ENCODE assay signal across 23 mouse cellular contexts in genomic region chr17:47296709-47297450, GRCm38 (mm10).
DNase-seq lines count a peak whose midpoint lies in the region; ATAC-seq and TF ChIP-seq lines count a peak whose summit lies in the region.
"Had no signal": no experiment of that assay in that cellular context is flagged by ENCODE, and none has a peak within 500 bp of the region (broad histone marks: within the 10 kb centered on the region; RNA-seq: fewer than 3 reads in every experiment).

No protein-coding gene starts in this region.

- no peaks in the 10 kb centered on the region for H3K27me3 ChIP-seq in liver, embryonic 13.5 days
- H3K27me3 ChIP-seq in liver, embryonic 12.5 days (replicated peaks), result no peaks in the 10 kb centered on the region
- H3K27me3 ChIP-seq in intestine, postnatal 0 days (replicated peaks; ENCODE audit: control insufficient read depth, insufficient read depth, low read length), result no peaks in the 10 kb centered on the region
- H3K27me3 ChIP-seq: CH12.LX; forebrain, embryonic 12.5 days; limb, embryonic 12.5 days; liver, embryonic 15.5 days had no signal

- no peak overlapping the region for H3K9ac ChIP-seq in liver, embryonic 13.5 days
- H3K9ac ChIP-seq in liver, embryonic 12.5 days, result no peak overlapping the region
- H3K9ac ChIP-seq in intestine, postnatal 0 days (ENCODE audit: low read depth, low read length), result no peak overlapping the region
- H3K9ac ChIP-seq: forebrain, embryonic 12.5 days; limb, embryonic 12.5 days; liver, embryonic 15.5 days had no signal

- no peak overlapping the region for H3K4me2 ChIP-seq in liver, embryonic 13.5 days
- H3K4me2 ChIP-seq in liver, embryonic 12.5 days, result no peak overlapping the region
- no peak overlapping the region for H3K4me2 ChIP-seq in intestine, postnatal 0 days (replicated peaks; ENCODE audit: low read depth)
- H3K4me2 ChIP-seq: forebrain, embryonic 12.5 days; limb, embryonic 12.5 days; liver, embryonic 15.5 days had no signal

- no peaks in the 10 kb centered on the region for H3K36me3 ChIP-seq in liver, embryonic 13.5 days
- H3K36me3 ChIP-seq in liver, embryonic 12.5 days, result no peaks in the 10 kb centered on the region
- H3K36me3 ChIP-seq in intestine, postnatal 0 days (ENCODE audit: control insufficient read depth, insufficient read depth), result no peaks in the 10 kb centered on the region
- H3K36me3 ChIP-seq: forebrain, embryonic 12.5 days; liver, embryonic 15.5 days had no signal

- WGBS in liver, embryonic 13.5 days (ENCODE audit: insufficient replicate concordance), result 76% methylated on average over 9 of the region's 9 CpGs
- WGBS in liver, embryonic 12.5 days (ENCODE audit: insufficient replicate concordance), result 75% methylated on average over 9 of the region's 9 CpGs
- WGBS in intestine, postnatal 0 days, result 64% methylated on average over 9 of the region's 9 CpGs

- DNase-seq in adrenal gland, adult 2 months, result peak; percentile 84
- no peak for DNase-seq in adrenal gland, postnatal 10 days
- DNase-seq in liver, embryonic 13.5 days, result no peak
- DNase-seq in 3T3-L1 (ENCODE audit: low read depth, low spot score), result peak; percentile 60
- no peak for DNase-seq in neural tube, embryonic 10.5 days (ENCODE audit: extremely low spot score, low spot score)
- no peak for DNase-seq in thymus, postnatal 25 days
- DNase-seq: cerebellum, adult 18-20 months; gastrocnemius, postnatal 10 days; heart, adult 11 months; kidney, adult 2 months; kidney, postnatal 14 days; layer of hippocampus, adult 9-11 months; lung, postnatal 4 days; right cerebral cortex, postnatal 4 days; thymus, postnatal 14 days had no signal

- H3K27ac ChIP-seq in liver, embryonic 13.5 days, result peak overlapping the region; percentile 32; the same call in 1 of the 2 replicates
- no peak overlapping the region for H3K27ac ChIP-seq in liver, embryonic 12.5 days
- no peak overlapping the region for H3K27ac ChIP-seq in intestine, postnatal 0 days (ENCODE audit: low read depth, low read length)
- H3K27ac ChIP-seq: forebrain, embryonic 12.5 days; hindbrain, postnatal 0 days; limb, embryonic 12.5 days; liver, embryonic 15.5 days; midbrain, embryonic 10.5 days had no signal

- H3K9me3 ChIP-seq in liver, embryonic 13.5 days (replicated peaks), result no peaks in the 10 kb centered on the region
- no peaks in the 10 kb centered on the region for H3K9me3 ChIP-seq in liver, embryonic 12.5 days (replicated peaks)
- H3K9me3 ChIP-seq in intestine, postnatal 0 days (ENCODE audit: control insufficient read depth), result no peaks in the 10 kb centered on the region
- H3K9me3 ChIP-seq: forebrain, embryonic 12.5 days; limb, embryonic 12.5 days; liver, embryonic 15.5 days; midbrain, embryonic 10.5 days had no signal

- H3K4me1 ChIP-seq in liver, embryonic 13.5 days (replicated peaks), result peaks cover 48% of the 10 kb centered on the region
- peaks cover 52% of the 10 kb centered on the region for H3K4me1 ChIP-seq in liver, embryonic 12.5 days
- H3K4me1 ChIP-seq in intestine, postnatal 0 days (replicated peaks; ENCODE audit: control insufficient read depth, insufficient read depth, low read length), result peaks cover 20% of the 10 kb centered on the region; the same call in 1 of the 2 replicates

- ATAC-seq in liver, embryonic 13.5 days (ENCODE audit: low read depth), result no peak
- ATAC-seq in liver, embryonic 12.5 days, result no peak
- ATAC-seq in intestine, postnatal 0 days, result peak; percentile 55
- ATAC-seq: hindbrain, postnatal 0 days had no signal

- no peak overlapping the region for H3K4me3 ChIP-seq in liver, embryonic 13.5 days (replicated peaks)
- H3K4me3 ChIP-seq in liver, embryonic 12.5 days, result no peak overlapping the region
- no peak overlapping the region for H3K4me3 ChIP-seq in intestine, postnatal 0 days (ENCODE audit: low read depth, low read length)
- H3K4me3 ChIP-seq: forebrain, embryonic 12.5 days; limb, embryonic 12.5 days; liver, embryonic 15.5 days; midbrain, embryonic 10.5 days had no signal

- no peak for TF ChIP-seq CTCF in intestine, postnatal 0 days (IDR thresholded peaks at IDR 0.05; ENCODE audit: low read depth)

Comparison
In these comparisons a context has a peak if more than half of its experiments do, and no peak if none do; other contexts are left out.
1. DNase-seq: peak in adrenal gland, adult 2 months (single experiment) and 3T3-L1 (single experiment); none in adrenal gland, postnatal 10 days (single experiment), liver, embryonic 13.5 days (single experiment), neural tube, embryonic 10.5 days (single experiment) and thymus, postnatal 25 days (single experiment).